Mouse (Mus musculus) olfactory bulb, adult 2 months (tissue): ENCODE data around the gene Slco3a1.

Source experiments
- CTCF ChIP-seq: fragments of 200-500 bp; IDR thresholded peaks from 2 replicates; pipeline ENCODE4 v1.5.1; 2012; ENCODE audit warnings: low read depth, mild to moderate bottlenecking, low read length, moderate library complexity; ENCODE audit not compliant: insufficient read depth
- POLR2A ChIP-seq: fragments of 200-500 bp; IDR thresholded peaks from 2 replicates; pipeline ENCODE4 v1.6.1; 2012; ENCODE audit warnings: mild to moderate bottlenecking, low read depth, low read length, moderate library complexity; ENCODE audit not compliant: insufficient read depth

DNA sequence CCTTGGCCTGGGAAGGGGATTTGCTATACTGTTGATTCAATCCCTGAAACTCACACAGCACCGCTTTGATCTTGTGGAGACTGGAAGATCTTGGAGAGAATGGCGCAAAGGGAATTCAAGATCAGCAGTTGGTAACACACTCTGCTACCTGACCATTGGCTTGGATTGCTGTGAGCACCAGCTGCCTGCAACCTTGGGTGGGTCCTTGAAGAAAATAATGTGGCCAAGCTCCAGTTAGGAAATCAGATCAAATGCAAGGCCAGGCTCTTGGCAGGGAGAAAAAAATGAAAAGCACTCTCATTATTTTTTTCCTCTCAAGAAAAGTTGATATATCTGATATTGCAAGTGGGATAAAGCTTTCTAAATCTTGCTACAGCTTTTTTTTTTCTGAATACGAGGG lies 298.3 kb downstream of the Slco3a1 start:
- TF ChIP-seq CTCF (no peak), POLR2A (no peak)
